Mouse (Mus musculus) embryonic fibroblast, embryonic 13.5 days (primary cell): Measurements from ENCODE around the gene Clmp. TPM values are rescaled to one million over a fixed set of nuclear protein-coding genes. Genes with fewer than 3 reads are reported as not detected.

Source experiments
- H3K27ac ChIP-seq: 2 replicates; pipeline ENCODE4 v1.5.1; 2012; ENCODE audit warnings: low read length, control low read depth, inconsistent platforms; ENCODE audit not compliant: insufficient read depth
- H3K4me1 ChIP-seq: 2 replicates; pipeline ENCODE4 v1.6.1; 2011; ENCODE audit warnings: low read length; ENCODE audit not compliant: control insufficient read depth, insufficient read depth
- H3K4me3 ChIP-seq: 2 replicates; pipeline ENCODE4 v1.5.1; 2011; ENCODE audit warnings: mild to moderate bottlenecking, control low read depth, low read length; ENCODE audit not compliant: insufficient read depth
- CTCF ChIP-seq: IDR thresholded peaks from 2 replicates; pipeline ENCODE4 v1.5.1; 2011; ENCODE audit warnings: mild to moderate bottlenecking, control low read depth, low read length, moderate library complexity, borderline replicate concordance; ENCODE audit not compliant: insufficient read depth
- POLR2A ChIP-seq: IDR thresholded peaks from 2 replicates; pipeline ENCODE4 v1.6.1; 2011; ENCODE audit warnings: low read depth, mild to moderate bottlenecking, control low read depth, low read length, moderate library complexity
- polyA plus RNA-seq: library from polyadenylated mRNA; stranded (reverse); fragments of >200 nt; gene quantifications from 2 replicates; pipeline ENCODE4 v1.2.4, GENCODE M21; 2011; ENCODE audit warnings: low read depth; ENCODE audit not compliant: missing spikeins, insufficient read length

Gene Clmp
- polyA plus RNA-seq, 1 experiment: 61.2 TPM

- H3K27ac ChIP-seq: peak overlapping the region; percentile 93
- H3K4me1 ChIP-seq: peaks cover 8% of the 10 kb centered on the region
- H3K4me3 ChIP-seq: peak overlapping the region; percentile 33; the same call in 1 of the 2 replicates
- TF ChIP-seq POLR2A (no peak), CTCF (no peak)
These were observed 44.5 kb downstream of the Clmp start for GRCm38 (mm10) chr9:40730302-40730700.

- TF ChIP-seq CTCF: no peak
- peak; percentile 55; the same call in 1 of the 2 replicates for TF ChIP-seq POLR2A
- Histone ChIP-seq H3K4me1 (peaks cover 8% of the 10 kb centered on the region), H3K4me3 (peak overlapping the region; percentile 33), H3K27ac (peak overlapping the region; percentile 93)
These were observed 45.2 kb downstream of the Clmp start for GRCm38 (mm10) chr9:40730701-40731590.

- H3K27ac ChIP-seq: peak overlapping the region; percentile 93
- H3K4me1 ChIP-seq: peaks cover 8% of the 10 kb centered on the region
- TF ChIP-seq POLR2A (0 out of 2 replicates have a peak, but pooled peaks have one; percentile 13), CTCF (no peak)
- peak overlapping the region; percentile 33 for H3K4me3 ChIP-seq
These were observed 45.9 kb downstream of the Clmp start for GRCm38 (mm10) chr9:40731591-40732048.

DNA sequence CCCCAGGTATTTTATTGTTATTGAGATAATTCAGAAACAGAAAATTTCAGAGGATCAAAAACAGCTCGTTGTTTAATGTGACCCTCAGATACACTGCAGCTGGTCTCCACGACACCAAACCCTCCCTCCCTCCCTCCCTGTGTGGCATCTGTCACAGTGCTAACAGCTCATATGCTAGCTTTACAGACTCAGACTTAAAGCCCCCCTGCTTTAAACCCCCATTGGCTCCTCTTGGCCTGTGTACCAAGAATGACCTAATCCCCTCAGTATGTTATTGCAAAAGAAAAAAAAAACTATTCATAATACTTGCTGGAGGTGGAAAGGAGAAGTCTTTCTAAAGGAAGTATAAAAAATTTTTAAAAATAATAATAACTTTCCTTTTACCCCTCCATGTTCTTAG is 46.5 kb downstream of the Clmp start:
- TF ChIP-seq CTCF (no peak), POLR2A (no peak)

DNA sequence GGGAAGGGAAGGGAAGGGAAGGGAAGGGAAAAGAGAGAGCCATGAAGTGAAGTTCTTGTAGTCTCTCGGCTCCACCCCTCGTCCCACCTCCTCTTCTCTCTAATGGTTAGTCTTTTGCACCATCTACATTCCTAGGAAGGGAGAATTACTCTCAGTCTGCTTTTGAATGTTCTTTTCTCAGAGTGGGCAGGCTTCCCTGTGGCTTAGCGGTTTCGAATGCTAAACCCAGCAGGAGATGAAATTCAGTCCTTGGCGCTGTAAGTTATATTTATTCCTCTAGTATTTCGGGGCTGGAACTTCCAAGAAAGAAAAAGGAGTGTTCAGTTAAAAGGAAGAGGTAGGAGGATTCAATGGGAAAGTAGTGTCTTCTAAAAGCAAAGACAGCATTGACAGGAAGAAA is 51.4 kb downstream of the Clmp start:
- H3K27ac ChIP-seq: no peak overlapping the region
- H3K4me3 ChIP-seq: no peak overlapping the region
- TF ChIP-seq POLR2A: no peak
- no peak for TF ChIP-seq CTCF
- H3K4me1 ChIP-seq: peaks cover 6% of the 10 kb centered on the region

More for the DNA sequence above, 46.5 kb downstream of the Clmp start:
- no peak overlapping the region for H3K4me3 ChIP-seq
- peaks cover 8% of the 10 kb centered on the region for H3K4me1 ChIP-seq
- H3K27ac ChIP-seq: peak overlapping the region; percentile 93; the same call in 1 of the 2 replicates

DNA sequence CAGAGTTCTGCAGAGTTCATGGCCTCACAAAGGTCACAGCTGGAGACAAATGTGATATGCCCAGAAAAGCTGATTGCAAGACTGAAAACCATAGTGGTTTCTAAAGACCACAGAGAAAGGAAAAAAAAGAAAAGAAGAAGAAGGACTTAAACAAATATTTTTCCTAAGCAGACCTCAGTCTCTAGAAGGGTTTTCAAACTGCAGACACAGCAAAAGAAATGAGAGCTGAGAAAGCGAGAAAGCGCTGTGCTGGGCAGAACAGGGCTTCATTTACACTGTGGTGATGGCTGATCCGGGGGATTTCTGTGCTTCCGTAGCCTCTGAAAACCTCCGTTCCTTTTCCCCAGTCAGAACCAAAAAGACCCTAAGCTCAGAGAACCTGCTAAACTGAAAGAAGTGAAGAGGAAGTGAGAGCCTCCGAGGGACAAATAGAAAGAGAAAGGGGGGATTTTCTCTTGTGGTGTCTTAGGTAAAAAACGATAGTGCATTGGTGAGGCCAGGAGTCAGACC is 57.8 kb downstream of the Clmp start:
- H3K27ac ChIP-seq: peak overlapping the region; percentile 10; the same call in 1 of the 2 replicates
- peaks cover 17% of the 10 kb centered on the region for H3K4me1 ChIP-seq
- H3K4me3 ChIP-seq: no peak overlapping the region
- TF ChIP-seq POLR2A (no peak), CTCF (no peak)

- H3K4me1 ChIP-seq: peaks cover 17% of the 10 kb centered on the region
- no peak overlapping the region for H3K27ac ChIP-seq
- H3K4me3 ChIP-seq: no peak overlapping the region
- TF ChIP-seq CTCF (no peak), POLR2A (no peak)
These were observed 58.5 kb downstream of the Clmp start for GRCm38 (mm10) chr9:40744233-40744632.

- Histone ChIP-seq H3K4me3 (no peak overlapping the region), H3K4me1 (peaks cover 17% of the 10 kb centered on the region), H3K27ac (peak overlapping the region; percentile 89)
- TF ChIP-seq CTCF: no peak
- no peak for TF ChIP-seq POLR2A
These were observed 61.0 kb downstream of the Clmp start for GRCm38 (mm10) chr9:40746796-40747195.

DNA sequence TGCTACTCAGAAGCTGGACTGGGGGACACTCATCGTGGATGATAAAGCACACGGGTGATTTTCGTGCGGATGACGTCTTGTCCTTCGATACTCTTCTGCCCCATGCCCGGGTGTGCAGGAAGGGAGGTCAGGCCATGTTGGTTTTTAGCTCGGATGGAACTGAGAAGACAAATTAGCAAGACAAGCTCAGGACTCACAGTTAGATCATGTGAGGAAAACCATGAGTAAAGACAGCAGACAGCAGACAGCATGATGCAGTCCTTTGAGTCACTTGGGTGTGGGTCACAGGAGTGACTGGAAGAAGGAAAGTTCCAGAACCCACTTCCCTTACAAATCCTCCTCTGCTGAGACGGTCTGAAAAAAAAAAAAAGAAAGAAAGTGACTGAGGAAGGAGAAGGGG is 61.5 kb downstream of the Clmp start:
- Histone ChIP-seq H3K4me1 (peaks cover 17% of the 10 kb centered on the region), H3K27ac (peak overlapping the region; percentile 89), H3K4me3 (no peak overlapping the region)
- TF ChIP-seq CTCF: no peak
- no peak for TF ChIP-seq POLR2A

GRCm38 (mm10) chr9:40749832-40750620 is 64.3 kb downstream of the Clmp start:
- Histone ChIP-seq H3K4me3 (no peak overlapping the region), H3K27ac (no peak overlapping the region), H3K4me1 (peaks cover 13% of the 10 kb centered on the region)
- no peak for TF ChIP-seq POLR2A
- TF ChIP-seq CTCF: no peak

DNA sequence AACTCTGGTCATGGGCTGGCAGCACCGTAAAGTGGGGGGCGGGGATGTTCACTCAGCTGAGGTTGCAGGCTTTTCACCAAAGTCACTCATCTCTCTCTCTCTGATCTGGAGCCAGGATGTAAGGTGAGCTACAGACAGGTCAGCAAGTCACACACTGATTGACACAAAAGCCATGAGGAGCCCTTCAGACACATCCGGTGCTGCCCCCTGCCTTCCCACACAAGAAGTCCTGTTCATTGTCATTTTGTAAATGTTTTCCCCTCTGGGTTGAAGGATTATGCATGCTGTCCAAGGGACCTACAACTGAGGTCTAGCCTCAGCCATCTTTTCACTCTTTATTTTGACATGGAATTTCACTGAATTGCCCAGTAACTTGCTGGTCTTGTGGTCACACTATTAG is 66.0 kb downstream of the Clmp start:
- H3K4me3 ChIP-seq: no peak overlapping the region
- H3K27ac ChIP-seq: no peak overlapping the region
- H3K4me1 ChIP-seq: peaks cover 14% of the 10 kb centered on the region
- no peak for TF ChIP-seq CTCF
- TF ChIP-seq POLR2A: no peak
